Mouse (Mus musculus) c-Kit-positive CD71-negative TER-119-negative erythroid progenitor cells, embryonic 14.5 days (primary cell): ENCODE measurements around the gene Cys1.
"Not testable (repeated sequence)": the region's sequence is repeated elsewhere in the genome, so short reads cannot be mapped to it uniquely, and the experiment has no call there.

Experiments used
- DNase-seq: peaks from one replicate; pipeline ENCODE4 v3.0.0-alpha.2; 2013; ENCODE audit warnings: low read depth

Cys1 gene

DNA sequence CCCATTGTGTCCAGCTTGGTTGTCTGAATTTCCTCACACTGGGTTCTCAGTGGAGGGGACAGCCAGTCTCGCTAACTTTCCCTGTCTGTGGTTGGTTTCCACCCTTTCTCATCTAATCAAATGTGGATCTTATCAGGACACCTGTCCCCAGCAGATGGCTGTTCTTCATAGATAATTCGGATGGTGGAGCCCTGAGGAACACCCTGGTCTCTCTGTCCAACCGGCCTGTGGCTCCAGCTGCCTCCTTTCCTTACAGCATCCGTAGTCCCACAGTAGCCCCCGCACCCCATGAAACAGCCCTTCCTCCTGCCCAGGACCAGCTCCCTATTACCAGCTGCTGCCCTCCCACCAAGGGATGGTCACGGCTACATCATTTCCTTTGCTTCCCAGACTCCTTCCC lies 35.7 kb downstream of the Cys1 start:
- no peak for DNase-seq

DNA sequence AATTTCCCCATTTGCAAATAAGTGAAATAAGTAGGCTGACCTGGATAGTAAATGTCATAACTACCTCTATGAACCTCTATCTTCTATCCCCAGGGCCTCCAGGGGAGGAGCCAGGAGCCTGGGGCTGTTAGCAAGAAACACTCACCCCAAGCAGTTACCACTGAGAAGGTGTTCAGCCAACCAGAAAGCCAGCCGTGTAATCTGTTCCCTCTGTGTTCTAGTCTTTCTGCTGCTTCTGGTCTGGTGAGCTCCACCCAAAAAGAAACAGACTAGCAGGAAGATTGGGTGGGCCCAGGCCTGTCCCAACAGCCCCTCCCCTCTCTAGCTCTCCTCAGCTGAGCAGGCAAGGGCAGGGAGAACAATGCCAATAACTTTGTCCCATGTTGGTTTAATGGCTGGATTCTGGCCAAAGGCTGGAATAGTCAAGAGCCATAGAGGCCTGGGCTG lies 37.5 kb downstream of the Cys1 start:
- peak; percentile 42 for DNase-seq

DNA sequence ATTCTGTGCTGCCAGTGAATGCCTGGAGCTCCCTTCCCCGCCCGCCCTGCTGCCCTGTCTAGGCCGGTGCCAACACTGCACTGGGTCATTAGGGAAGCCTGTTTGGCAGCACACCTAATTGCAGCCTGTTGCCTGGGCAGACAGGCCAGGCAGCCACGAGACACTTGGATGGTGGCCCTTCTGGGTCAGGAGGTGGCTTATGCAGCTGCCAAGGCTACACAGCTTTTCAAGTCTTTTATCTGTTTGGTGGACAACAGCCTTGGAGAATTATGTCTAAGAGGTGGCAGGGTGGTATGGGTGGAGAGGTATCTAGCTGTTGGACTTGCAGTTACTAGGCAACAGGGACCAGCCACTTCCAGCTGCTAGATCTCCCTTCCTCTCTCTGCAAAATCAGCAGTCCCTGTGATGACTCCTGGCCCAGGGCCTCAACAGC lies 39.2 kb downstream of the Cys1 start:
- no peak for DNase-seq

- not testable (repeated sequence) for DNase-seq
Observed at GRCm38 (mm10) chr12:24638787-24639186, 42.8 kb downstream of the Cys1 start.

- no peak for DNase-seq
Observed at GRCm38 (mm10) chr12:24634648-24635047, 47.0 kb downstream of the Cys1 start.

- no peak for DNase-seq
Observed at GRCm38 (mm10) chr12:24634212-24634611, 47.4 kb downstream of the Cys1 start.

DNA sequence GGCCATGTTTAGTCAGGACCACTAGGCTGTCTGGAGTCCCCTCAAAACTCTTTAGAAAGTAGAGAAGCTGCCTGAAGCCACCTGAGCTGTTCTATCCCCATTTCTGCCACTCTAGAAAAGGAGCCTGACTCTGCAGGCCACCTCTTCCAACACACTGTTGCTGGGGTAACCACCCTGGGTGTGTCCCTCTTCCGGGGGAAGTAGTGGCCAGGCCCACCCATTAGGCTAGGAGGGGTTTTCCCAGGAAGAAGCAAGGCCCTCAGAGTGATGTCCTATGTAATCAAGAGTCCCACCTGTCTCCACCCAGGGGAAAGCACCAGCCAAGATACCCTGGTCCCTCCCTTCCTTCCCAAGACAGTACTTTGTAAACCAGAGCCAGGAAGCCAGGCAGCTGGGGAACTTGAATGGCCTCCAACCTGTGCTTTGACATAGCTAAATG lies 47.8 kb downstream of the Cys1 start:
- no peak for DNase-seq

DNA sequence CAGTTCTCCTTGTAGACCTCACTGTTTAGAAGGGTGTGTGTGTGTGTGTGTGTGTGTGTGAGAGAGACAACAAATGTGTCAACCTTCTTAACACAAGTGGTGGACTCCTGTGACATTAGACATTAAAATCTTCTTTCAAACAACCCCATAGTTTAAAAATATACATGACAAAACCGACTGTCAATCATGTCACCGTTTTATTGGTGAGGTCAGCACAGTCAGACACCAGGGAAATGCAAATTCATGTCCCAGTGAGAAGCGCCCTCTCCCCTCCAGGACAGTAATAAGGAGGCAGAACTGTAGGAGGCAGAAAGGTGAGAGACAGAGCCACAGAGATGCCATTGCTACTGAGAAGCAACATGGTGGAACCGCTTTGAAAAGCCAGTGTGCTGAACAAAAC lies 49.2 kb downstream of the Cys1 start:
- no peak for DNase-seq

- peak; percentile 25 for DNase-seq
Observed at GRCm38 (mm10) chr12:24630220-24630619, 51.4 kb downstream of the Cys1 start.

DNA sequence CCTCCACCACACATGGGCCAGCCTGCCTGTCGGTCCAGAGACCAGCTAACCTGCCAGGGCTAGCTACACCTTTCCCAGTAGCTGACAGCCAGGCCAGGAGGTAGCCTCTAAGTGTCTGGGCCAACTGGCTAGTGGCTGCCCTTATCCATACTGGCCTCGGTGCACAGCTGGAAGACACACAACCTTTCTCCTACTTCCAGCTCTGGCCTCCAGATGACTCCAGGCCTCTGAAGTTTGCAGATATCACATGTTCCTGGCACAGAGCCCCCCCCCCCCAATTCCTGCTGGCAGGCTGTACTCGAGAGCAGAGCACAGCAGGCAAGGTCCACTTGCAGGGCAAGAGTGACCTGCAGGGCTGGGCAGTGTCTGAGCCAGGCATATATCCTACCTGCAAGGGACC lies 54.4 kb downstream of the Cys1 start:
- DNase-seq, result no peak

DNA sequence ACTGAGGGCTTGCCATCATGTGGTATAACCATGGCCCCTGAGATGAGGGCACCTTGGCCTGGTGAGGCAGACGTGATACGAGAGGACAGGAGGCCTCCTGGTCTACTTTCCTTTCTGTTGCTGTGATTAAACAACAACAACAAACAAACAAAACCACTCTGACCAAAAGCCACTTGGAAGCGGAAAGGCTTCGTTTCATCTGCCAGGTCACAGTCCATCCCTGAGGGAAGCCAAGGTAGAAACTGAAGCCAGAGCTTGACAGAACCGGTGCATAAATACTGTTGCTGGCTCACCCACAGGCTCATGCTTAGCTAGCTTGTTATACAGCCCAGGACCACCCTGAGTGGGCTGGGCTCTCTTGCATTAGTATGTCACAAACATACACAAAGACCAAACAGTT lies 55.2 kb downstream of the Cys1 start:
- DNase-seq, result no peak

GRCm38 (mm10) chr12:24623486-24624251 lies 57.9 kb downstream of the Cys1 start:
- no peak for DNase-seq

- no peak for DNase-seq
Observed at GRCm38 (mm10) chr12:24619436-24619835, 62.2 kb downstream of the Cys1 start.
